Mouse (Mus musculus) embryo, embryonic 10.5 days (tissue): ENCODE results near the gene Fbxo9.
"Not testable (repeated sequence)": the region's sequence is repeated elsewhere in the genome, so short reads cannot be mapped to it uniquely, and the experiment has no call there.

Experiments
- DNase-seq: peaks from one replicate; pipeline ENCODE4 v3.0.0-alpha.2; 2015; ENCODE audit warnings: low spot score

Fbxo9 gene

GRCm38 (mm10) chr9:78107912-78108795 lies 711 bp downstream of the Fbxo9 start:
- peak; percentile 83 for DNase-seq

GRCm38 (mm10) chr9:78107582-78107911 lies 1.3 kb downstream of the Fbxo9 start:
- no peak for DNase-seq

GRCm38 (mm10) chr9:78106821-78107220 lies 2.0 kb downstream of the Fbxo9 start:
- DNase-seq = no peak

GRCm38 (mm10) chr9:78105501-78105932 lies 3.3 kb downstream of the Fbxo9 start:
- no peak for DNase-seq

- no peak for DNase-seq
Observed at GRCm38 (mm10) chr9:78104973-78105372, 3.9 kb downstream of the Fbxo9 start.

- no peak for DNase-seq
Observed at GRCm38 (mm10) chr9:78103965-78104560, 4.8 kb downstream of the Fbxo9 start.

- no peak for DNase-seq
Observed at GRCm38 (mm10) chr9:78101431-78101830, 7.4 kb downstream of the Fbxo9 start.

- no peak for DNase-seq
Observed at GRCm38 (mm10) chr9:78100956-78101355, 7.9 kb downstream of the Fbxo9 start.

GRCm38 (mm10) chr9:78096376-78096775 lies 12.5 kb downstream of the Fbxo9 start:
- DNase-seq = peak; percentile 20

- DNase-seq = no peak
Observed at GRCm38 (mm10) chr9:78095686-78096085, 13.2 kb downstream of the Fbxo9 start.

- no peak for DNase-seq
Observed at GRCm38 (mm10) chr9:78090596-78090995, 18.3 kb downstream of the Fbxo9 start.

GRCm38 (mm10) chr9:78089906-78090305 lies 19.0 kb downstream of the Fbxo9 start:
- no peak for DNase-seq

GRCm38 (mm10) chr9:78088971-78089370 lies 19.9 kb downstream of the Fbxo9 start:
- DNase-seq = no peak

- no peak for DNase-seq
Observed at GRCm38 (mm10) chr9:78088521-78088920, 20.3 kb downstream of the Fbxo9 start.

GRCm38 (mm10) chr9:78087751-78088150 lies 21.1 kb downstream of the Fbxo9 start:
- no peak for DNase-seq

- no peak for DNase-seq
Observed at GRCm38 (mm10) chr9:78085722-78086287, 23.1 kb downstream of the Fbxo9 start.

GRCm38 (mm10) chr9:78084341-78084740 lies 24.5 kb downstream of the Fbxo9 start:
- DNase-seq = no peak

GRCm38 (mm10) chr9:78081835-78082234 lies 27.0 kb downstream of the Fbxo9 start:
- peak; percentile 15 for DNase-seq

GRCm38 (mm10) chr9:78078240-78078639 lies 30.6 kb downstream of the Fbxo9 start:
- DNase-seq = peak; percentile 29

GRCm38 (mm10) chr9:78075256-78075655 lies 33.6 kb downstream of the Fbxo9 start:
- no peak for DNase-seq

- no peak for DNase-seq
Observed at GRCm38 (mm10) chr9:78073713-78074340, 35.0 kb downstream of the Fbxo9 start.

GRCm38 (mm10) chr9:78073291-78073690 lies 35.6 kb downstream of the Fbxo9 start:
- not testable (repeated sequence) for DNase-seq

- DNase-seq = no peak
Observed at GRCm38 (mm10) chr9:78071626-78072025, 37.2 kb downstream of the Fbxo9 start.
